Mouse (Mus musculus) c-Kit-positive CD71-negative TER-119-negative erythroid progenitor cells, embryonic 14.5 days (primary cell): ENCODE results near the gene 1110008P14Rik.
"Not testable (repeated sequence)": the region's sequence is repeated elsewhere in the genome, so short reads cannot be mapped to it uniquely, and the experiment has no call there.

Source experiments
- DNase-seq: peaks from one replicate; pipeline ENCODE4 v3.0.0-alpha.2; 2013; ENCODE audit warnings: low read depth

The 1110008P14Rik gene

GRCm38 (mm10) chr2:32362817-32363340, 18.9 kb downstream of the 1110008P14Rik start:
- peak; percentile 76 for DNase-seq

DNA sequence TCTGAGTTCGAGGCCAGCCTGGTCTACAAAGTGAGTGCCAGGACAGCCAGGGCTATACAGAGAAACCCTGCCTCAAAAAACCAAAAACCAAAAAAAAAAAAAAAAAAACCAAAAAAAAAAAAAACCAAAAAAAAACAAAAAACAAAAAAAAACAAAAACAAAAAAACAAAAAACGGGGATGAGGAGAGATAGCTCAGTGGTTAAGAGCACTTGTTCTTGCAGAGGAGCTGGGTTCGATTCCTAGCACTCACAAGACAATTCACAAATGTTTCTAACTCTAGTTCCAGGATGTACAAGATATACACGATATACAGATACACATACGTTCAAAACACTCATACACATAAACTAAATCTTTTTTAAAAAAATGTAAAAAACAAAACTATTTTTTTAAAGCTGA, 19.5 kb downstream of the 1110008P14Rik start:
- DNase-seq = not testable (repeated sequence)

- DNase-seq = peak; percentile 65
These were observed 20.3 kb downstream of the 1110008P14Rik start for GRCm38 (mm10) chr2:32361437-32361836.

DNA sequence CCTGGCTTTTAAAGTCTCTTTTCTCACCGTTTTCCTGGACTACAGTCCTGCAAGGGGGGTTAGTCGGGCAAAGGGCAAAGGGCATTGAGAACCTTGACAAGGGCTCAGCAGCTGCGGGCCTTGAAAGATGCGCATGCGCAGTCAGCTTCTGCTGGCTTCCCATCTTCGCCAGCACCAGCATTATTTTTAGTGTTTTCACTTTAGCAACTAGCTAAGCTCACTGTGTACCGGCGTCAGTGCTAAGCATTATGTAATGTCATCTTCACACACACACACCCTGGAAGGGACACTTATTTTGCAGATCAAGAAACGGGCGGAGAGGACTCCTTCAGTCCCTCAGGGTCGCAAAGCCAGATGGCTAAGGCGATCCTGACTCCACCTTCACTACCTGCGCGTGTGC, 21.0 kb downstream of the 1110008P14Rik start:
- no peak for DNase-seq

DNA sequence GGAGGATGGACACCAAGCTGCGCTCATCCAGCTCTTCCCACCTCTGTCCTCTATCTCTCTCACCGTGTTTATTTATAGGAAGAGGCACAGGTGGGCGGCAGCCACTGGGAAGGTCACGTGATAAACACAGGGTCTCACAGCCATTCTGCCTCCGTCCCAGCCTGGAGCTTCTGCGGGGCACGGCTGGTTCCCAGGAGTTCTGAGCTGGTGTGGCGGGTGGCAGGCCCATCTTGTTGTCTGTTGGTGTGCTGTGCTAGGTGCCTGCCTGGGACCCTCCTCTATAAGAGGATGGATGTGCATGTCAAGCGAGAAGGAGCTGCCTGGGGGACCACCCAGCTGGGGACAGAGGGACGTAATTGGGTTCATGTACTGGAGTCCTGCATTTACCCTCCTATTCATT, 23.4 kb downstream of the 1110008P14Rik start:
- no peak for DNase-seq

GRCm38 (mm10) chr2:32357710-32358109, 24.0 kb downstream of the 1110008P14Rik start:
- DNase-seq = no peak

DNA sequence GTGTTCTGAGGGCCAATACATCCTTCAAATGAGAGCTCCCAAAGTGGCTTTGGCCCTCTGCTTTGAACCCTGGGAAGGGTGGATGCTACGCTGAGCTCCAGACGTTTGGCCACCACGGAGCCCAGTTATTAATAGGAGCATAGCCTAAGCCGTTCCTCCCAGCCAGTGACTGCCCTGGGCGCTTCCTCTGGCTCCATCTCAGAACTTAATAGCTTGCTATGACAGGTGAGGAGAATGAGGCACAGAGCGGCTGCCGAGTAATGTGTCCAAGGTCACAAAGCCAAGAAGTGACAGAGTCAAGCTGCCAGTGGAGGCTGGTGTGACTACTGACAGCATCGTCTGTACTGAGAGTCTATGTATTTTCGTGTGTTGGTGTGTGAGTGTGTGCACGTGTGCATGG, 25.5 kb downstream of the 1110008P14Rik start:
- no peak for DNase-seq

- DNase-seq = no peak
These were observed 27.3 kb downstream of the 1110008P14Rik start for GRCm38 (mm10) chr2:32354336-32354895.

DNA sequence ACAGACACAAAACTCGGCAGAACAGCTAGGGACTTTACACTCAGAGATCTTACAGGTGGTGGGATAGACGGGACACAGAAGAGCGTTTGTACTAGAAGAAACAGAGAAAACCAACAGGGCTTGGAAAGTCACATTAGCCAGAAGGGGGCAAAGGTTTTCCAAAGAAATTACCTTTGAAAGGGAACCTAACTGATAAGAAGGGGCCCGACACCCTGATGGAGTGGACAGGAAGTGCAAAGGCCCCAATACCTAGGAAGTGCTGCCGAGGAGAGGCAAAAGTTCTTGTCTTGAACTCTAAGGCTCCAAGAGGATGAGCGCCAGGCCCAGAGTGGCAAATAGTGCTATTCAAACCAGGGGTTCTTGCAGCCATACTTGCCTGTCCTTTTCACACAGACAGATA, 27.9 kb downstream of the 1110008P14Rik start:
- DNase-seq = no peak

- peak; percentile 78 for DNase-seq
These were observed 28.7 kb downstream of the 1110008P14Rik start, which contains the start of gene Dnm1 for GRCm38 (mm10) chr2:32353007-32353542. TSS of gene Dnm1 (minus strand) at chr2:32353338.

GRCm38 (mm10) chr2:32352151-32353006, 29.4 kb downstream of the 1110008P14Rik start, which contains the start of gene Ciz1:
TSS of gene Ciz1 (plus strand) at chr2:32352327.
- DNase-seq = no peak

GRCm38 (mm10) chr2:32351471-32351961, 30.2 kb downstream of the 1110008P14Rik start:
- DNase-seq = no peak

- DNase-seq = no peak
These were observed 31.2 kb downstream of the 1110008P14Rik start for GRCm38 (mm10) chr2:32350471-32351051.

GRCm38 (mm10) chr2:32349625-32350255, 32.0 kb downstream of the 1110008P14Rik start:
- no peak for DNase-seq

DNA sequence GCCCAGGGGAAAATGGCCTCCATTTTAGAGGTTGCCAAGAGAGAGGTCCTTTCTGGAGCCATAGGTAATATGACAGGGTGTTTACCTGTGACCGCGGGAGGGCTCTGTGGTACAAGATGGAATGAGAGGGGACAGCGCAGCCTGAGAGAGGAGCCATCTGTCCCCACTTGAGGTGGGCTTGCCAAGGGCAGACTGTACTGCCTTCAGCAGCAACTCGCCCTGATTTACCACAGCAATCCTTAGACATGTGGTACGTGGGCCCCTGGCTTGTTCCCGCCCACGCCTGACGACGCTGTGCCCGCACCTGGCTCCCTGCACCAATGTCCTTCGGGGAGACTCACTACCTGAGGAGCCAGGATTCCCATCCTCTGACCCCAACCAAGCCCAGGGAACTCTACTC, 33.4 kb downstream of the 1110008P14Rik start:
- DNase-seq = no peak

DNA sequence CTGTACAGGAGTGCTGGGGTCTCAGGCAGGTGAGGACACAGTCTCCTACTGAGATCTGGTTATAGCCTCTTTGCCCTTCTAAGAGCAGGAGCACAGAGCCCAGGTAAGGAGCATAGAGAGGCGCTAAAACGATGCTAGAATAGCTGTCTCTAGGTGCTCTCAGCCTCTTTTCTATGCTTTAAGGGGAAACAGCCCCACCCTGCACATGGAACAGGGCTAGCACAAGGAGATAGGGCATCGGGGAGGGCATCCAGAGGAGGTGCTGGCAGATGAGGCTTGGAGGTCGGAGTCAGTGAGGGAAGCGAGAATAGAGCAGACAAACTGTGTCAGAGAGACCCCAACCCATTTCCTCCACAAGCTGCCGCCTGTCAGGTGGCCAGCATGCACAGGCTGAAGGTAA, 34.7 kb downstream of the 1110008P14Rik start:
- DNase-seq = no peak

GRCm38 (mm10) chr2:32344598-32345321, 37.0 kb downstream of the 1110008P14Rik start:
- no peak for DNase-seq

GRCm38 (mm10) chr2:32344056-32344455, 37.7 kb downstream of the 1110008P14Rik start:
- no peak for DNase-seq

- no peak for DNase-seq
These were observed 38.4 kb downstream of the 1110008P14Rik start for GRCm38 (mm10) chr2:32343351-32343671.

DNA sequence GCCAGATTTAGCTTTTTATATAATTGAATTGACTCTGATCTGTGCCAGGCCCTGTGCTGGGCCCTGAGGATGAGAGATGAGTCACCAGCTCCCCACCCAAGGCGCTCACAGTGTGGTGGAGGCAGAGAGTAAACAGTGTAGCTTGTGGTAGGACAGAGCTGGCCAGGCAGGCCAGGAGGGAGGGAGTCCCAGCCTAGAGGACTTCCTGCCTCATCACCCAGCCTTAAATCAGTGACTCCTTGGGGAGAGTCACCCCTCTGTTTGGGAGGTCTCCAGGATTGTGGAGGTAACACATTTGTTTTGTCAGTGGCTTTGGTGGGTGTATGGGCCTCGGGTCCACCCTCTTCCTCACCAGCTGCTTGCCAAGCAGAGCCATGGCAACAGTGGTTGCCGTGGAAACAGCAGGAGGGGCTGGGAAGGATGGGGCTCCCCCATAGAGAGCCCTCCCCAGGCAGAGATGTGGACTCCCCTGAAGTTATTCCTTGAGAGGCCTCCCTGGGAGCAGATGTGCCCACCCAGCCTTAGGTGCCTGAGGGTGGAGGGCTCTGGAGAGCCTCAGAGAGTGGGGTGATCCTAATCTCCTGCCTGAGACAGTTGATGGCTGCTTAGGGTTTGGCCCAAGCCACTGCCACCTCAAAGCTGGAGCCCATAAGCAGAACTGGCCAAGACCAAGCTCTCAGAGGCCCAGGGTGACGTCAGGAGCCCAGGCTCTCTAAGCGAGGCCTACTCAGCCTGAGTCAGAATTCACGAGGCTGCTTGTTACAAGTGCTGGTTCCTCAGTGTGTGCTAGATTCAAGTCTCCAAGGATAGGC, 39.0 kb downstream of the 1110008P14Rik start:
- no peak for DNase-seq
